Mouse (Mus musculus): ENCODE data around the gene Mlycd.

Mlycd gene

DNA sequence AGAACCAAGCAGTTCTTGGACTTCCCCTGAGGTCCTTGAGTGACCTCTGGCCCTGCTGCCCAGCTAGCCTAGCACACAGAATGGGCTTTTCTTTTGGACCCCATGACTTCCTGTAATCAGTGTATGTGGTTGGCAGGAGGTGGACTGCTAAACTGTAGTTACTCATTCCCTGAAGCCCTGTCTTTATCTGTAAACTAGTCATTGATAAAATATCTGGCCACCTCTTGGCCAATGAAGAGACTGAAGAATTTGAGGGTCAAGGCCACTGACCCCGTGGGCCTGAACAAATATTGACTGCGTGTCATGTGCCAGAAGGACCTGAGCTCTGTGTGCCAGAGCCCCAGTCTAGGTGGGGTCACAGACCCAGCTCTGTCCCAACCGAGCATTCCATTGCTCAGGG is 37.7 kb downstream of the Mlycd start:
- DNase-seq (ENCODE audit: low read depth, low spot score), result no peak

DNA sequence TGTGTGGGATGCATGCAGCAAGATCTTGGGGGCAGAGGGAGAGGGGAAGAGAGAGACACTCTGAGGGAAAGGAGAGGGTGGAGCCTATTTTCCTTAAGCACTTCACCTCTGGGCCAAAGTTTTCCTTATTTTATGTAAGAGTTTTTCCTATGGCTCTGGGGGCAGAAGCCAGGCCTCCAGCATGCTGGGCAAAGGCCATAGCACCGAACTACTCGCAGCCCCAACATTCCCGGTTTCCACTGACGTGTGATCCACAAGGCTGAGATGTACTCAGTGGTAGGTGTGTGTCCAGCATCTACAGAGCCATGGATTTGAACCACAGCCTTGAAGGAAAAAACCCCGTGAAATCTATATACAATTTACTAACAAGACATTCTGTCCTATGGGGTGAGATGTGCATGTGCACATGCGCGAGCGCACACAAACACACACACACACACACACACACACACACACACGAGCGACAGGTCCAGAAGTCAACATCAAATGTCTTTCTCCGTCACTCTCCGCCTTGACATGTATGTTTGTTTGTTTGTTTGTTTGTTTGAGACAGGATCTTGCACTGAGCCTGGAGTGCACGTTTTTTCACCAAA is 39.0 kb downstream of the Mlycd start, which contains the start of gene Osgin1:
Gene Osgin1, plus strand, starts transcription at position 543 of the 593 bp plus-strand sequence.
- DNase-seq (ENCODE audit: low read depth, low spot score), result no peak

GRCm38 (mm10) chr8:119434569-119434968 is 39.9 kb downstream of the Mlycd start:
- DNase-seq (ENCODE audit: low read depth, low spot score), result no peak

GRCm38 (mm10) chr8:119435527-119435926 is 40.8 kb downstream of the Mlycd start:
- no peak for DNase-seq (ENCODE audit: low read depth, low spot score)

GRCm38 (mm10) chr8:119436331-119436730 is 41.7 kb downstream of the Mlycd start:
- DNase-seq (ENCODE audit: low read depth, low spot score), result no peak

GRCm38 (mm10) chr8:119436933-119437332 is 42.3 kb downstream of the Mlycd start:
- peak; percentile 41 for DNase-seq (ENCODE audit: low read depth, low spot score)

DNA sequence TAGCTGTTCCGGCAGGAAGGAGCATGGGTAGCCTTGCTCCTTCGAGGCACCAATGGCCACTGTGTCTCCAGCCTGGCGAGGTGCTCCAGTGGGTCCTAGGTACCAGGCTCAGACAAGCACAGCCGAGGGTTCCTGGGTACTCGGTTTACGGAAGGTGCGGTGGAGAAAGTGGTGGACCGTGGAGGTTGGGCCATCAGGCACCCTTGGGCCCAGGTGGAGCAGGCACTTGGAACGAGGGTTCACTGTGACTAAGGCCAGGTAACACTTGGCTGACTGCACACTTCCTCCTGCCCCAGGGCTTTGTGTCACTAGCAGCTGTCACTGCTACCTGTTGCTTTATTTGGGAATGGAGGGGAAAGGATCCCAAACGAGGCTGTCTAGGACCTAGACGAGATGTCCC is 42.8 kb downstream of the Mlycd start:
- no peak for DNase-seq (ENCODE audit: low read depth, low spot score)

DNA sequence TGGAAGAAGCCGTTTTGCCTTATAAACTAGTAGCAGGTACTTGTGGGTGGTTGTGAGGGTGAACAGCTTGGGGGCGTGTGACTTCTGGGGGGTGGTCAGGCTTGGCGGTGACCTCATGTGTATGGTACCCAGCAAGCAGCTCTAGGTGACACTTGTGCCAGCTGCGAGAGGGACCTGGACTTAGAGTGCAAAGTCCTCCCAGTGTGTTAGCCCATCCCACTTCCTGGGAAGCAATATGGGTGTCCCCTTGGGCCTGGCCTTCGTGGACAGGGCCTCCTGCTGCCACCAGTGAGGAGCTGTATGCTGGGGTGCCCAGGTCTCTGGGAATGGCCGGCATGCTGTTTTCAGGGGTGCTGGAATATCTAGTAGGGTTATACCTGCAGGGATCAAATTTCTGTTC is 44.2 kb downstream of the Mlycd start:
- DNase-seq (ENCODE audit: low read depth, low spot score), result no peak

- DNase-seq (ENCODE audit: low read depth, low spot score), result no peak
Measured at GRCm38 (mm10) chr8:119439424-119439823, 44.7 kb downstream of the Mlycd start.

GRCm38 (mm10) chr8:119439893-119440249 is 45.2 kb downstream of the Mlycd start:
- no peak for DNase-seq (ENCODE audit: low read depth, low spot score)

GRCm38 (mm10) chr8:119440250-119440951 is 45.7 kb downstream of the Mlycd start:
- DNase-seq (ENCODE audit: low read depth, low spot score), result no peak

GRCm38 (mm10) chr8:119440952-119441270 is 46.2 kb downstream of the Mlycd start:
- DNase-seq (ENCODE audit: low read depth, low spot score), result peak; percentile 58

- no peak for DNase-seq (ENCODE audit: low read depth, low spot score)
Measured at GRCm38 (mm10) chr8:119442013-119442412, 47.3 kb downstream of the Mlycd start.

DNA sequence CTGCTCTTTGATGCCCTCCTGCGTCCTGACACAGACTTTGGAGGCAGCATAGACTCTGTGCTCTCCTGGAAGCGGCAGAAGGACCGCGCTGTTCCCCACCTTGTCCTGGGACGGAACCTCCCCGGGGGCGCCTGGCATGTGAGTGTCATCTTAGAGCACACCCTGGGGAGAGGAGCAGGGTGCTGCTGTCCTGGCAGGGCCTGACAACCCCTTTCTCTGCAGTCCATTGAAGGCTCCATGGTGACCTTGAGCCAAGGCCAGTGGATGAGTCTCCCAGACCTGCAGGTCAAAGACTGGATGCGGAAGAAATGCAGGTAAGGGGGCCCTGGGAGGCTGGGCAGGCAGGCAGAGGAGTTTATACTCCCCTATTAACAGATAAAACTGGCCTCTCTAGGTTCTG is 48.3 kb downstream of the Mlycd start:
- no peak for DNase-seq (ENCODE audit: low read depth, low spot score)

DNA sequence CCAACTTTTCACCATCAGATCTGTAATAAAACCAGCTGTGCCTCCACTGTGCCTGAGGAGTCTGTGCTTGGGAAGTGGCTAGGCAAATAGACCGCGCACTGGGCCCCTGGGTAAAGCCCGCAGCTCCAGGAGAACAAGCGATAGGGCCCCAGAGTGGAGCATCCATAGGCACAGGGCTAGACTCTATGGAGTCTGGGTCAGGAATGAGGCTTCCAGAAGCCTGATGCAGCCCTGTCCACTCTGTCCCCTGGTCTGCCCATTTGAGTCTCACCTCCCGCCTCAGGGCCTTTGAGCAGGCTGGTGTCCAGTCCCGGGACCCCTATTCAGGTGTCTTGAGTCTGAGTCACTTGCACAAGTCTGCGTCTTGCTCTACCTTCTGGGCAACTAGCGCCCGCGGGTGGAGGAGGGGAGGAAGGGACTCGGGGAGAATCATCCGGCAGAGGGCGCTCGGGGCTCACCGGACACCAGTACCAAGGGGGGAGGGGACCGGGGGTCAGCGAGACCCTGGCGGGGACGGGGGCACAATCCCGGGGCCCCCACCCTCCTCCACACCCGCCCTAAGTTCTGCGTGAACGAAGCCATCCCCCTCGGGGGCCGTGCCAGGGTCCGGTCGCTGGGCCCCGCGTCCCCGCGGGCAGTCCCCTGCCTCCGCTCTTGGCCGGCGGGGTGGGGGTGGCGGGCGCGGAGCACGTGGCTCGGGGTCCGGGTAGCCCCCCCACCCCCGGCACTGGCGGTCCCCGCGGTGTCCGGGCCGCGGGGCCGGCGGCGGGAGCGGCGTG is 51.7 kb downstream of the Mlycd start, which contains the start of gene Necab2:
Gene Necab2, plus strand, starts transcription at position 509 of the 779 bp plus-strand sequence.
- peak; percentile 50 for DNase-seq (ENCODE audit: low read depth, low spot score)

- DNase-seq (ENCODE audit: low read depth, low spot score), result no peak
Measured at GRCm38 (mm10) chr8:119446990-119447780, 52.5 kb downstream of the Mlycd start.

- no peak for DNase-seq (ENCODE audit: low read depth, low spot score)
Measured at GRCm38 (mm10) chr8:119447781-119448170, 53.1 kb downstream of the Mlycd start.

DNA sequence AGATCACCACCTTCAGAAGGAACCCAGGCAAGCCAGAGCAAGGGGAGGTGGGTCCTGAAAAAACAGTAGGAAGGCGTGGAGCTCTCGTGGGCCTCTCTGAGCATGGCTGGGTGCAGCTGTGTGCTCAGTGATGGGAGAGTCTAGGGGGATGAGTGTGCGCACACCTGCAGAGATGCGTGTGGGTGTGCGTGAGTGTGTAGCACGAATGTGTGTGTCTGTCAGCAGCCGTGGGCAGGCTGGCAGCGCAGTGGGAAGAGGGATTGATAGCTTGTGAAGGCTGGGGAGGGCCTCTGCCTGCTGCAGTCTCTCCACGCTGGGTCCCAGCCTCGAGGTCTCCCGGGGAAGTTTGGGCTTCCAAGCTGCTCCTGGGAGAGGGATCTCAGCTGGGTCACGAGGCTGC is 54.9 kb downstream of the Mlycd start:
- no peak for DNase-seq (ENCODE audit: low read depth, low spot score)

DNA sequence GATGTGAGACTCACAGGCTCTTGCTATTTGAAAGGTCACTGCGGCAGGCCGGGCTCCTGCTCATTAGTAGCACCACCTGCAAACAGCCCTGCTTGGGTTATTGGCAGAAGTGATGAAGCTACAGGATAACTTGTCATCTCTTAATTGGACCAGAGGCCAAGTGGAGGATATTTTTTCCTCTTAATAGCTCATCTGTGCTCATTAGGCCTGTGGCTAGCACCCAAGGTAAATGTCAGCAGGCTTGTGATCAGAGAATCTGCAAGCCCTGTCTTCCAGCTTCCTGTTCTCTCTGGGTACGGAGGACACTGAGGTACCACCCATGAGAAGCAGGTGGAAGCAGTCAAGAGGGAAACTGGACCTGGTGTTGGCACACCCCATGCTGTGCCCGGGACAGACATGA is 56.5 kb downstream of the Mlycd start:
- DNase-seq (ENCODE audit: low read depth, low spot score), result no peak

- DNase-seq (ENCODE audit: low read depth, low spot score), result no peak
Measured at GRCm38 (mm10) chr8:119452919-119453318, 58.2 kb downstream of the Mlycd start.

GRCm38 (mm10) chr8:119456045-119456444 is 61.4 kb downstream of the Mlycd start:
- DNase-seq (ENCODE audit: low read depth, low spot score), result no peak

DNA sequence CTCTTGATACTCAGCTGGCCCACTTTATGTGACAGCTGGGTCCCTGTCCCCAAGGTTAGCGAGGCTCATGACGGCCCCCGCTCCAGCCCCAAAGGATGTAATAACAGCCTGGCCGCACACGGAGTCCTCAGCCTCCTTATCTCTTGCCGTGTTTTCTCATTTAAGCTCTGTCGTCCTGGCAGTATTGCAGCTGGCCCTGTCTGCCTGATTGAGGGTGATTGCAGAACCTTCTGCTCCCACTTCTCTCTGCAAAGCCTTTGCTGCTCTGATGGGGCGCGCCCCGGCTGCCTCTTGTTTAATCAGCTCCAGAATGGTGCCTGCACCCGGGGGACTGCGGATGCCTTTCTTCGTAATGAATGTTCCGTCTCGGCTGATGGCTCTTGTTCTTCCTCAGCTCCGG is 65.0 kb downstream of the Mlycd start:
- no peak for DNase-seq (ENCODE audit: low read depth, low spot score)
